Mouse (Mus musculus) common myeloid progenitor, adult 5-6 weeks (primary cell): ENCODE data around the gene Ppp1r9a. TPM values are rescaled to one million over a fixed set of nuclear protein-coding genes. Genes with fewer than 3 reads are reported as not detected.

Experiments
- ATAC-seq: replicated peaks from 2 replicates; pipeline ENCODE4 v1.8.0; 2016; ENCODE audit warnings: low read depth, mild to moderate bottlenecking, moderate TSS enrichment, inconsistent platforms; ENCODE audit not compliant: poor library complexity, severe bottlenecking
- total RNA-seq: library from RNA; stranded (forward); fragments of 200-1000, 187-1606 nt; gene quantifications from 2 replicates; pipeline ENCODE4 v1.2.3, GENCODE M21; 2017

Gene Ppp1r9a
- total RNA-seq, 1 experiment from 2014 or later: 11.4 TPM

GRCm38 (mm10) chr6:5179189-5179588 is 276.5 kb downstream of the Ppp1r9a start:
- no peak for ATAC-seq

GRCm38 (mm10) chr6:5180645-5181044 is 277.9 kb downstream of the Ppp1r9a start:
- ATAC-seq: no peak

- no peak for ATAC-seq
Observed at GRCm38 (mm10) chr6:5186229-5186950, 283.7 kb downstream of the Ppp1r9a start.

GRCm38 (mm10) chr6:5187586-5187985 is 284.9 kb downstream of the Ppp1r9a start:
- ATAC-seq: no peak

- ATAC-seq: no peak
Observed at GRCm38 (mm10) chr6:5188036-5188435, 285.3 kb downstream of the Ppp1r9a start.

- ATAC-seq: no peak
Observed at GRCm38 (mm10) chr6:5188938-5189337, 286.2 kb downstream of the Ppp1r9a start.

GRCm38 (mm10) chr6:5189507-5189906 is 286.8 kb downstream of the Ppp1r9a start:
- no peak for ATAC-seq

- no peak for ATAC-seq
Observed at GRCm38 (mm10) chr6:5190761-5191160, 288.0 kb downstream of the Ppp1r9a start.

- ATAC-seq: no peak
Observed at GRCm38 (mm10) chr6:5193693-5194092, 291.0 kb downstream of the Ppp1r9a start, which contains the start of gene Pon1. Pon1 (minus strand) TSS chr6:5193946.

GRCm38 (mm10) chr6:5198590-5198989 is 295.9 kb downstream of the Ppp1r9a start:
- ATAC-seq: no peak

GRCm38 (mm10) chr6:5199376-5199905 is 296.7 kb downstream of the Ppp1r9a start:
- no peak for ATAC-seq

GRCm38 (mm10) chr6:5199916-5200315 is 297.2 kb downstream of the Ppp1r9a start:
- ATAC-seq: no peak

GRCm38 (mm10) chr6:5207817-5208216 is 305.1 kb downstream of the Ppp1r9a start:
- no peak for ATAC-seq

Other genes starting within 250 kb of the Ppp1r9a start
- 3.3 and 5.5 TPM in 2 replicates for gene Sgce, start 155.7 kb upstream of the Ppp1r9a start, total RNA-seq
- 0.05 and 0.46 TPM in 2 replicates for gene Peg10, start 155.6 kb upstream of the Ppp1r9a start, total RNA-seq